In genomic region chr9:44237128-44237527, GRCm38 (mm10) we compare ENCODE assay signal across 13 mouse cellular contexts. TPM values are rescaled to one million over a fixed set of nuclear protein-coding genes. Genes with fewer than 3 reads are reported as not detected.
DNase-seq lines count a peak whose midpoint lies in the region.
"Had no signal": no experiment of that assay in that cellular context is flagged by ENCODE, and none has a peak within 500 bp of the region (broad histone marks: within the 10 kb centered on the region; RNA-seq: fewer than 3 reads in every experiment).

No protein-coding gene starts in this region.

- DNase-seq in kidney, adult 11 months: peak; percentile 55
- DNase-seq in kidney, postnatal 14 days: no peak
- peak; percentile 45 for DNase-seq in induced T-regulatory cell, adult 2 months (ENCODE audit: low read depth)
- DNase-seq in kidney, adult 8-10 months: peak; percentile 57 to 65
- DNase-seq in kidney, postnatal 4 days: peak; percentile 24 to 35
- no peak for DNase-seq in cerebellum, adult 11 months
- no peak for DNase-seq in left cerebral cortex, postnatal 4 days
- DNase-seq: adrenal gland, postnatal 10 days; cerebellum, adult 2 months; gastrocnemius, postnatal 10 days; heart, postnatal 10 days had no signal

- intact Hi-C loops in left cerebral cortex, postnatal 4 days (cut with DNase I): loop anchor here (10.0 kb wide), 1 partner anchor 252 kb away; no protein-coding TSS in a partner anchor

RNA-seq across cellular contexts. Expression of gene Cbl, which starts 3.3 kb away (rescaled TPM):
- total RNA-seq in left cerebral cortex, postnatal 4 days (2021): 10 to 100 TPM; 58.4 to 62.4 TPM

RNA-seq across cellular contexts. Expression of gene Ccdc153, which starts 3.3 kb away (rescaled TPM):
- 1 to 10 TPM; 3.5 to 4.6 TPM for total RNA-seq in left cerebral cortex, postnatal 4 days (2021)
- total RNA-seq: CH12.LX; gastrocnemius, postnatal 10 days; heart, adult 8-10 months; heart, postnatal 10 days had no signal

RNA-seq across cellular contexts. Expression of gene Pdzd3, which starts 14.1 kb away (rescaled TPM):
- total RNA-seq in left cerebral cortex, postnatal 4 days (2021): under 1 TPM; 0.40 to 0.72 TPM

RNA-seq across cellular contexts. Expression of gene Nlrx1, which starts 31.3 kb away (rescaled TPM):
- total RNA-seq in left cerebral cortex, postnatal 4 days (2021): 1 to 10 TPM; 8.3 to 8.8 TPM

RNA-seq across cellular contexts. Expression of gene Abcg4, which starts 51.3 kb away (rescaled TPM):
- total RNA-seq in left cerebral cortex, postnatal 4 days (2021): 10 to 100 TPM; 64.0 to 71.1 TPM

Comparison
In these comparisons a context has a peak if more than half of its experiments do, and no peak if none do; other contexts are left out.
1. DNase-seq: peak in kidney, adult 11 months (single experiment), induced T-regulatory cell, adult 2 months (single experiment), kidney, adult 8-10 months (2 of 2) and kidney, postnatal 4 days (2 of 2); none in kidney, postnatal 14 days (single experiment), cerebellum, adult 11 months (single experiment) and left cerebral cortex, postnatal 4 days (single experiment).